Mouse (Mus musculus) B cell, adult 62 days (primary cell): Measurements from ENCODE around the gene Zfp524. TPM values are rescaled to one million over a fixed set of nuclear protein-coding genes. Genes with fewer than 3 reads are reported as not detected.

Experiments
- total RNA-seq: library from RNA; stranded (reverse); gene quantifications from 4 replicates; pipeline ENCODE4 v1.2.4, GENCODE M21; 2023

The Zfp524 gene
- total RNA-seq = 7.0 to 8.3 TPM (median 7.6 TPM) in 4 replicates

GRCm38 (mm10) chr7:5014251-5015117 is at the start of gene Zfp524, which contains the start of gene Fiz1:
Gene Zfp524 (plus strand): TSS chr7:5014415.
Gene Fiz1 (minus strand): TSS chr7:5014697.

GRCm38 (mm10) chr7:4971068-4971467 is 43.1 kb upstream of the Zfp524 start, which contains the start of gene Sbk3:
Gene Sbk3 (minus strand): TSS chr7:4971168.

GRCm38 (mm10) chr7:4996003-4996895 is 18.0 kb upstream of the Zfp524 start, which contains the start of gene Zfp579:
Gene Zfp579 (minus strand): TSS chr7:4996158.

GRCm38 (mm10) chr7:5015118-5016001 is 1.1 kb downstream of the Zfp524 start, which contains the start of gene Gm44973:
Gene Gm44973 (plus strand): TSS chr7:5015496.

GRCm38 (mm10) chr7:5020000-5020681 is 5.9 kb downstream of the Zfp524 start, which contains the start of the genes Zfp865 and Ccdc106:
Gene Zfp865 (plus strand): TSS chr7:5020376.
Gene Ccdc106 (plus strand): TSS chr7:5020553.

GRCm38 (mm10) chr7:5033818-5034217 is 19.6 kb downstream of the Zfp524 start, which contains the start of gene 4632433K11Rik:
Gene 4632433K11Rik (plus strand): TSS chr7:5034118.

GRCm38 (mm10) chr7:5038109-5038732 is 24.0 kb downstream of the Zfp524 start, which contains the start of gene Zfp784:
Gene Zfp784 (minus strand): TSS chr7:5038446.

GRCm38 (mm10) chr7:5051193-5052192 is 37.3 kb downstream of the Zfp524 start, which contains the start of gene Zfp580:
Gene Zfp580 (plus strand): TSS chr7:5051538.

GRCm38 (mm10) chr7:5061774-5062359 is 47.7 kb downstream of the Zfp524 start, which contains the start of gene U2af2:
Gene U2af2 (plus strand): TSS chr7:5062143.

Other genes starting within 250 kb of the Zfp524 start
- not detected in 4 replicates for gene Fam71e2, start 243.1 kb upstream of the Zfp524 start, total RNA-seq
- gene Il11, start 231.6 kb upstream of the Zfp524 start, total RNA-seq = not detected in 4 replicates
- gene Tmem190, start 231.5 kb upstream of the Zfp524 start, total RNA-seq = not detected in 4 replicates
- 1.8 to 2.7 TPM (median 2.4 TPM) in 4 replicates for gene Tmem238, start 224.8 kb upstream of the Zfp524 start, total RNA-seq
- gene Rpl28, start 221.5 kb upstream of the Zfp524 start, total RNA-seq = 1,788 to 1,881 TPM (median 1,825 TPM) in 4 replicates
- 157 to 176 TPM (median 162 TPM) in 4 replicates for gene Ube2s, start 201.8 kb upstream of the Zfp524 start, total RNA-seq
- 0.49 to 2.8 TPM (median 1.1 TPM) in 4 replicates for gene Shisa7, start 169.7 kb upstream of the Zfp524 start, total RNA-seq
- gene Isoc2b, start 144.2 kb upstream of the Zfp524 start, total RNA-seq = 4.3 to 9.7 TPM (median 6.8 TPM) in 4 replicates
- gene Isoc2a, start 137.3 kb upstream of the Zfp524 start, total RNA-seq = 9.9 to 14.2 TPM (median 11.8 TPM) in 4 replicates
- not detected in 4 replicates for gene Gm36210, start 107.9 kb upstream of the Zfp524 start, total RNA-seq
- gene Zfp628, start 99.2 kb upstream of the Zfp524 start, total RNA-seq = 36.3 to 42.6 TPM (median 37.9 TPM) in 4 replicates
- gene Nat14, start 92.4 kb upstream of the Zfp524 start, total RNA-seq = 9.0 to 12.9 TPM (median 10.2 TPM) in 4 replicates
- 0.21 to 0.63 TPM (median 0.42 TPM) in 4 replicates for gene Ssc5d, start 88.6 kb upstream of the Zfp524 start, total RNA-seq
- 0.51 to 1.9 TPM (median 0.61 TPM) in 3 of 4 replicates, not detected in the other for gene Sbk2, start 50.0 kb upstream of the Zfp524 start, total RNA-seq
- not detected in 4 replicates for gene Sbk3, start 43.2 kb upstream of the Zfp524 start, total RNA-seq
- gene Zfp579, start 18.3 kb upstream of the Zfp524 start, total RNA-seq = 15.7 to 19.2 TPM (median 16.5 TPM) in 4 replicates
- 58.3 to 66.2 TPM (median 62.1 TPM) in 4 replicates for gene Fiz1, start 282 bp downstream of the Zfp524 start, total RNA-seq
- gene Gm44973, start 1.1 kb downstream of the Zfp524 start, total RNA-seq = not detected in 4 replicates
- 48.6 to 50.4 TPM (median 49.4 TPM) in 4 replicates for gene Zfp865, start 6.0 kb downstream of the Zfp524 start, total RNA-seq
- gene Ccdc106, start 6.1 kb downstream of the Zfp524 start, total RNA-seq = not detected in 4 replicates
- not detected in 4 replicates for gene 4632433K11Rik, start 19.7 kb downstream of the Zfp524 start, total RNA-seq
- 7.6 to 8.5 TPM (median 8.3 TPM) in 4 replicates for gene Zfp784, start 24.0 kb downstream of the Zfp524 start, total RNA-seq
- 2.5 to 3.6 TPM (median 3.3 TPM) in 4 replicates for gene Zfp580, start 37.1 kb downstream of the Zfp524 start, total RNA-seq
- gene U2af2, start 47.7 kb downstream of the Zfp524 start, total RNA-seq = 540 to 584 TPM (median 566 TPM) in 4 replicates
- 197 to 224 TPM (median 210 TPM) in 4 replicates for gene Epn1, start 65.8 kb downstream of the Zfp524 start, total RNA-seq
- gene Rfpl4, start 102.5 kb downstream of the Zfp524 start, total RNA-seq = not detected in 4 replicates
- gene Rasl2-9, start 111.5 kb downstream of the Zfp524 start, total RNA-seq = 0.56 to 1.6 TPM (median 1.2 TPM) in 3 of 4 replicates, not detected in the other
- gene Vmn1r55, start 135.3 kb downstream of the Zfp524 start, total RNA-seq = not detected in 4 replicates
- gene Vmn1r56, start 182.3 kb downstream of the Zfp524 start, total RNA-seq = not detected in 4 replicates
- not detected in 4 replicates for gene Vmn1r57, start 204.1 kb downstream of the Zfp524 start, total RNA-seq